Mouse (Mus musculus) 3134 (cell line): ENCODE results near the gene Tfip11.

Experiments
- DNase-seq: peaks from one replicate; pipeline ENCODE4 v3.0.0-alpha.2; 2011; ENCODE audit warnings: low spot score; ENCODE audit not compliant: insufficient read length; ENCODE audit errors: extremely low read depth

The Tfip11 gene

DNA sequence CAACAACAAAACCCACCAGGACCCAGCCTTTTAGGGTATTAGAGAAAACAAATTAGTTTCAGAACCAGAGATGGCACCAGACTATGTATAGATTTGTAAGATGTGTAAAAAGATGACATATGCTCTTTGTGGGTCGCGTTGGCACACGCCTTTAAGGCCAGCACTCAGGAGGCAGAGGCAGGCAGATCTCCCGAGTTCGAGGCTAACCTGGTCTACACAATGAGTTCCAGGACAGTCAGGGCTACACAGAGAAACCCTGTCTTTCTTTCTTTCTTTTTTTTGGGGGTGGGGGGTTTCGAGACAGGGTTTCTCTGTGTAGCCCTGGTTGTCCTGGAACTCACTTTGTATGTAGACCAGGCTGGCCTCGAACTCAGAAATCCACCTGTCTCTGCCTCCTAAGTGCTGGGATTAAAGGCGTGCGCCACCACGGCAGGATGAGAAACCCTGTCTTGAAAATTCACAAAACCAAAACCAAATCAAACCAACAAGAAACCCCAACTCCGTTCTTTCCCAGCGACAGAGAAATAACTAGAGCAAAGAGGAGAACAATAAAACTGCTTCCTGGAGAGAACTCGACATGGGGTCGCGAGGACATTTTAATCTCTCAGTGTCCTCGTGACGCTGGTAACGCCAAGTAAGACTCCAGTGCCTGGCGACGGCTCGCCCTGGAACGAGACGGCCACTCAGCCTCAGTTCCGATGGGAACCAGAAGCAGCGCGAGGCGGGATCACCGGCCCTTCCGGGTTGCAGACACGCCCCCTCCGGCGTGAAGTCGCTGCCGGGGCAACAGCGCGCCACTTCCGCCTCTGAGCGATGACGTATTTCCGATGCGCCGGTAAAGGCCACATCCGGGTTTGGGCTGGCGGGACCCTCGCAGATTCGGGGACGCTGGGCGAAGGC is at the start of gene Tfip11:
Gene Tfip11 (plus strand): TSS at position 813 of the 900 bp plus-strand sequence.
- peak; percentile 92 for DNase-seq

DNA sequence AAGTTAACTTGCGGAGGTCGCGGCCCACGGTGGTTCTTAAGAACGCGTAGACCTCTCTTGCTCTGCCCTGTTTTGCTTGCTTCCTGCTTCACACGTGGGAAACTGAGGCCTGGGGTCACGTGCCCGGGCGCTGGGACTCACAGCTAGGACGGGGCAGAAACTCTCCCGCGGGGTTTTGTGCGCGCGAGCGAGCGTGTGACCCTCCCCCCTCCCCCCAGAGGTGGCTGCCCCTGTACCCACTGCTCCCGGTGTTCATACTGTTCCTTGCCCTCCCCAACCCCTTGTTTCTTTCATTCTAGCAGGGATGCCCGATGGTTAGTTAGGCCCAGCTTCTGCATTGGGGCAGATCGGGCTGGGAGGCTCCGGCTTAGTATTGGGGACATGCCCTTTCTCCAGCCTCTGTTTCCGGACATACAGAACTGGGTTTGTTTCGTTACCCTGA is 49.2 kb upstream of the Tfip11 start:
- DNase-seq = no peak

DNA sequence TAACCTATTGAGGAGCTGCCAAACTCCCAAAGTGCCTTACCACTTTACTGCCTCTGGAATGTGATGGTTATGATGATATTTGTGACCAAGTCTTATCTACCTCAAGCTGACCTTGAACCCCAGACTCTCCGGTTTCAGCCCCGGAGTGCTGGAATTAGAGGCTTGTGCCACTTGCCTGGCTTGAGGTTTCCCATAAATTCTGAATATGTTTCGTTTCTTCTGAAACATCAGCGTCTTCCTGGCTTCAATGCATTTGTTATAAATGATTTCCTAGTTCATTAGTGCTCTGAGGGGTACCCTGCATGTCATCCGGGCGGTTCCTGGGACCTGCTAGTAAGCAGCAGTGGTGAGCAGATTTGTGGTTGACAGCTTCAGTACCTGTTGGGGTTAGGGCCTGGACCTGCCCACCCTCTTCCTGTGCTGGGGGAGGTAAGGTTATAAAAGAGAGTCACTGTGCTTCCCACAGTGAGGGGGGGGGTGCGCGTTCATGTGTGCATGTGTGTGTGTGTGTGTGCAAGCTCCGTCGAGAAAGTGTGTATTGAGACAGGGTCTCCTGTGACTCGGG is 48.2 kb upstream of the Tfip11 start:
- DNase-seq = no peak

DNA sequence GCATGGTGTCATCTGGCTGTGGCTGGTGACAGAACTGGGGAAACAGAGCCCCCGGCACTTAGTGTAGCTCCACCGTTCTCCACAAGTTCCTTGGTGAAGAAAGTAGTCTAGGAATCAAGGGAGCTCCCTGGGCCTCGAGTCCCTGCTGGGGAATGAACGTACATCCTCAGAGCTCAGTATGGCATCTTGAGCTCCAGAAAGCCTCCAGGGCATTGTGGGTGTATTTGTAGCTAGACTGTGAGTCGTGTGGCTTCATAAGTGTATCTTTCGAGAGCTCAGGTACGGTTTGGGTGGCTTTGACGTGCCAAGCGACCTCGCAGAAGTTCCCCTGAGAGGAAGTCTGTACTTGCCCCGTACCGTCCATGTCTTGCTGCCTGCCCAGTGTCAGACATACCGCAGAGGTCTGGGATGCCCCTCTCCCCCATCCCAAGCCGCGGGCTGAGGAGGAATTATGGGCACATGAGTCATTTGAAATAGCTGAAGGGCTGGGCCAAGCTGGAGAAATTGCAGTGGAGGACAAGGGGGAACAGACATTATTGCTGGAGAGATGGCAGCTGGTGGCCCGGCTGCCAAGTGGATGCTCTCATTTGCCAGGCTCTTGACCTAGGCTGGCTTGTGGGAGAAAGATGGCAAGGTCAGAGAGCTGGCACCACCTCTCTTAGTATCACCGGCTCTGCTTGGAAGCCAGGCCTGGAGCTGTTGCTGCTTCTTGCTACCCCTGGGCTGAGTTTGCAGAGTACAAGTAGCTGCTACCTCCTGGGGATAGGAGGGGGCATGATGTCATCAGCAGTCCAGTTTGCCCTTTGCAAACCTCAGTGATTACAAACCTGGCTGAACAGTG is 46.8 kb upstream of the Tfip11 start:
- peak; percentile 81 for DNase-seq

DNA sequence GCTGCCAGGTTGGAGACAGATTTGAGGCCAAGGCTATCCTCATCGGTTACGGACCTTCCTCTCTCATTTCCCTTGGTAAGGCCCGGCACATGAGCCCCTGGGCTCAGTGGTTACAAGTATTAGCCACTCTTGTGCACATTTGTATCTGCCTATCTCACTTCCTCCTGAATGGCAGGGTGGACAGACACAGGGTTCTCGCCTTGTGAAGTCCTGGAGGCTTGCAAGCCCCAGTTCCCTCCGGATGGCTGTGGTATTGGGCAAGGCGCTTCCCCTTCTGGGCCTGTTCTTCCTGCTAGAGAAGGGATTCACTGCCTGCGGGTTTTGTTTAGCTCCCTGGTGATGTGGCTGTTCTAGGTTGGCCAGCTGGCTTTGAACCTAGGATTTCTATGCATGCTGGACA is 46.0 kb upstream of the Tfip11 start:
- DNase-seq = no peak

DNA sequence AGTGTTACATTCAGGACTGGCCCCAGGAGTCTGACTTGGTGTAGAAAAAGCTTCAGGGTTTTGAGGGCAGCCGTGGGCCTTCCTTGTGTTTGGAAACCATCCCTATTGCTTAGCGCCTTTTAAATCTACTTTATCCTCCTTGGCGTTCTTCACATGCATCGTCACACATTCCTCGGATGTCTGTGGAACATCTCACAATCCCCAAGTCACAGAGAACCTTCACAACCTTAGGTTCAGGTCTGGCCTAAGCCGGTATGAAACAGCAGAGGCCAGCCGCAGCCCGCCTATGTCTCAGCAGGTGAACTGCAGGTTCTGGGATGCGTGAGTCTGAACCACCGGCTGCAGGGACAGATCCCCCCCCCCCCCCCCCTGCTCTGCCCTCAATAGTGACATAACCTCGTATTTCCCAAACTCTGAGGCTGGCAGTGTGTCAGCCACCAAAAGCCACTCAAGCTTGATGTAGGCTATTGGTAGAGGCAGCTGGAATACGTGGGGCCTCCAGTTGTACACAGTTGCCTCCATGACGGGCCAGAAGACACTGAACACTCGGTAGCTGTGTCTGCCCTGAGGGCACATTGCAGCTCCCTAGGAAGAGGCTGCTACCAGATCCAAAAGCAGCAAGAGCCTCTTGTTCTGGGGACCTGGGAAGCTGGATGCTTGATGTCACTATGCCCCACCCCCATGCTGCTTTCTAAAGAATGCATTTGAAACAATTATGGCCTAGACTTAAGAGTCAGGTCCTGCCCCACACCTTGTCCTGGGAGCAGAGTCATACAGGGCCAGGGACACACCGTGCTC is 45.1 kb upstream of the Tfip11 start:
- peak; percentile 75 for DNase-seq

DNA sequence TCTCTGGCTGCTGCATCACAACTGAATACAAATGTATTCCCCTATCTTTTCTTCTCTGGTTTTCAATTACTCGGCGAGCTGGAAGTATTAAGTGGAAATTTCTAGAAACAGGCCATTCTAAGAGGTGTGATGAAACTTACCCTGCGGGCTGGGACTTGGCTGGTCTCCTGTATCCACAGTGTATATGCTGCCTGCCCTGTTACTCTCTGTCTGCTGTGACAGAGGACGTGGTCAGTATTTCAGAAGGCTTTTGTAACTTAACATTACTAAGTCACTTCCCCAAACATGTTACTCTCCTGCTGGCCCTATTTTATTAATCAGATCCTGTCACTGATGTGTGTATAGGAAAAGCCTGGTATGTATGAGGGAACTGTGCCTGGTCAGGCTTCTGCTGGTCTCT is 44.5 kb upstream of the Tfip11 start:
- DNase-seq = no peak

DNA sequence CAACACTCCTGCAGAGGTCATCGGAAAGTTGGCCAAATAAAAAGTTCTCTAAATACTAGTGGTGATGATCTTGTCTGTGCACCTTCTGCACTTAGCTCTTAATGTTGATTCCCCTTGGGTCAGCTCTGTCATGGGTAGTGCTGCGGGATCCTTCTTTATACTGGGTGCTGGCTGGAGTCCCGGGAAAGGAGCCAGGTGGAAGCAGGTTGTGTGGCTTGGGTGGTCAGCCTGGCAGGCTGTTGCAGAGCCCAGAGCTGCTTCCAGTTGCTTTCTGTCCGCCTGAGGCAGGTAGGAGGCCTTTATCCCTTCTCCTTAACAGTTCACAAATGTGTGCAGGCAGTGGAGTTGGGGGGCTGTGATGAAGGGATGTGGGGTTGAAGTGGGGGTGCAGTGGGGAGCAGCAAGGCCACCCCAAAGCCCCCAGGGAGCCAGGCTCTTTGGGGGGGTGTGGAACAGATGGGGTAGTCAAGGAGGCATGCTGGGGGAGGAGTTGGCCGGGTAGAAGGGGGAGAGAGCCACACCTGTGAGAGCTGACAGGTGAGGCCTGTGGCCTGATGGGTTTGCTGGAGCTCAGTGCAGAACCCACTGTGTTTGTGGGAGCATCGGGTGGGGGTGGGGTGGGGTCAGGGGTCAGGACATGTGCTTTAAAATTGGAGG is 43.9 kb upstream of the Tfip11 start:
- DNase-seq = peak; percentile 48

DNA sequence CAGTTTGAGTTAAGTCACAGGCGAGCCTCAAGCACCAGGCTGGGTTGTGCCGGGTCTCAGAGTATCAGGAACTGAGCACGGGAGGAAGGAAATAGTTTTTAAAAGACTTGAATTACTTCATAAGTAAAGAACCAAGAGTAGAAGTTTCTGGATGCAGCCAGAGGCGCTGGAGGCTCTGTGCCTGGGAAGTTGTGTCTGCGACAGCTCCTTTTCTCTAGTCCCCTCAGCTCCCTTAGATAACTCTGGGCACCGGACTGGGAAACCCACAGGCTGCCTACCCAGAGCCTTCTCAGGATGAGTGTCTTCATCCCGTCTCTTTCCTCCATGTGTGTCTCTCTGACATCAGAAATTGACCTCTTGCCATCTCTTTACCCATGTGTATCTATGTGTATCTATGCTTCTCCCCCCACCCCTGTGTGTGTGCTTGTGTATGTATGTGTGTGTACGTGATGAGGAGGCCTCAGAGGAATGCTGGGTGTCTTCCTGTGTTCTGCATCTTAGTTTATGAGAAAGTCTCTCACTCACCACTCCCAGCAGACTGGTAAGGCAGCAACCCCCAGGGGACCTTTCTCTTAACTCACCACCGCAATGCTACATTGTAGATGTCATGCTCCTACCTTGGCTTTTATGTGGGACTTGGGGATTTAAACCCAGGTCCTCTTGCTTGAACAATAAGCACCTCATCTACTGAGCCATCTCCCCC is 43.2 kb upstream of the Tfip11 start:
- DNase-seq = no peak

DNA sequence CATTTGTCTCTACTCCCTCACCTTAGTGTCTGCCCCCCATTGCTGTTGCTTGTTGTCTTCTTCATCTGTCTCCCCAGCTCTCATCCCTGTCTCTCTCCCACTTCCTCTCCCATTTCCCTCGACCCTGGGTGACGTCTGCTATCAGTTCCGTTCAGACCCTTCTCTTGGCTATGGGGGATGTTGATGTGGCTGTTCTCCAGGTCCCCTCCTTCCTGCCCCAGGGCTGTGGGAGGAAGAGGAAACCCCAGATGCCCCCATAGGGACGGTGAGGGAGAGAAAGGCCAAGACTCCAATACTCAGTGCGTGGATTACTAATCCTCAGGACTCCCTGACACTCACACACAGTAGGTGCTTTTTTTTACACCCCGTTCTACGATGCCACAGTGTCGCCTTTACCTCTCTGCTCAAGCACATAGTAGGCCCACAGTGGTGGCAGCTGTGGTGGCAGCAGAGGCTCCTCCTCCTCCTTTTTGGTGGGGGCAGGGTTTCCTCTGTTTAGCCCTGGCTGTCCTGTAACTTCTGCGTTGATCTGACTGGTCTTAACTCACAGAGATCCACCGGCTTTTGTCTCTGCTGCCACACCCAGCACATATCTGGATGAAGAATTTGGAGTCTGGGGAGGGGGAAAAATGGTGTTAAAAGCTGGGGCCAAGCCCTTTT is 42.5 kb upstream of the Tfip11 start:
- DNase-seq = no peak

DNA sequence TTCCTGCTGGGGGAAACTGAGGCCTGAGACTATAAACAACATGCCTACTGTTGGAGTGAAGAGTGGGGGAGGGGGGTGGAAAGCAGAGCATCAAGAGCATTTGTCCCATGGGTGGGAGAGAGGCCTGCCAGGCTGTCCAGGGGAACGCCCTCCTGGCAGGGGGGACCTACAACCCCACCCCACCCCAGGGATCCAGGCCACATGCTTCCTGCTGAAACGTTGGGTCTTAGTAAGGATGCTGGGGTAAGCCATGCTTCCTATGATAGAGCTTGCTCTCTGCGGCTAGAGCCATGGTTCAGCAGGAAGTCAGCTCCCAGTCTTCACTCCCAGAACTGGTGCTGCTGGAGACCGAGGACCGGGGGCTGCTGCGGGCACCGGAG is 42.0 kb upstream of the Tfip11 start:
- DNase-seq = no peak

DNA sequence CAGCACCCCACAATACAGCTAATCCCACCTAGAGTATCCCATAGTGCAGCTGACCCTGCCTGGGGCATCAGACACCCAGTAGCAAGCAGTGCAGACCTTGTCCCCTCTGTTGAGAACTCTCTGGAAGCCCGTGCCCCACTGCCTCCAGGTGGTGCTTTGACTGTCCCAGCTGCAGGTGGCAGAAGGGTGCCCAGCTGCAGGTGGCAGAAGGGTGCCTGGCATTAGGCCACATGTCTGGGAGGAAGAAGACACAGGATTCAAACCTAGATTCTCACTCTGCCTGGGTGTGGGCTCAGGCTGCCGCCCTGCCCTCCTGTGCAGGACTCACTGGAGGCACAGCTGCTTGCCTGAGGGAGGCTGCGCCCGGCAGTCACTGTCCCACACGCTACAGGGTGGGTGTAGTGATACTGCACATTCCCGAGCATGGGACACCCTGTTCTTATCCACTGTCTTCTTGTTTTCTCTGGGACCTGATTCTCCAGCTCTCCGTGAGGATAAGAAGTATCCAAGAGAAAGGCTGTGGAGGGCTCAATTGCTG is 40.5 kb upstream of the Tfip11 start:
- no peak for DNase-seq

DNA sequence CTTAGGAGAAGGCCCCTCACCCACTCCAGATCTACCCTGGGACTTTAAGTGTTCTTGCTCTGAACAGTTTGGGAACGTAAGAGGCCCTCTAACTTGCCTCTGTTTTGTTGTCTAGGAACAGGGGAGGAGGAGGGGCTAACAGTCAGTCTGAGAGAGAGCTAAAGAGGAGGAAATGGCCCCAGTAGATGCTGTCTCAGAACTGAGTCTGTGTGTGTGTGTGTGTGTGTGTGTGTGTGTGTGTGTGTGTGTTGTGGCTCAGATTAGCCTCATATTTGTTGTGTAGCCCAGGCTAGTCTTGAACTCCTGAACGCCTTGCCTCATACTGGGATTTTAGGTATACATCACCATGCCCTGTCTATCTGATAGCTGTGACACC is 39.6 kb upstream of the Tfip11 start:
- no peak for DNase-seq

DNA sequence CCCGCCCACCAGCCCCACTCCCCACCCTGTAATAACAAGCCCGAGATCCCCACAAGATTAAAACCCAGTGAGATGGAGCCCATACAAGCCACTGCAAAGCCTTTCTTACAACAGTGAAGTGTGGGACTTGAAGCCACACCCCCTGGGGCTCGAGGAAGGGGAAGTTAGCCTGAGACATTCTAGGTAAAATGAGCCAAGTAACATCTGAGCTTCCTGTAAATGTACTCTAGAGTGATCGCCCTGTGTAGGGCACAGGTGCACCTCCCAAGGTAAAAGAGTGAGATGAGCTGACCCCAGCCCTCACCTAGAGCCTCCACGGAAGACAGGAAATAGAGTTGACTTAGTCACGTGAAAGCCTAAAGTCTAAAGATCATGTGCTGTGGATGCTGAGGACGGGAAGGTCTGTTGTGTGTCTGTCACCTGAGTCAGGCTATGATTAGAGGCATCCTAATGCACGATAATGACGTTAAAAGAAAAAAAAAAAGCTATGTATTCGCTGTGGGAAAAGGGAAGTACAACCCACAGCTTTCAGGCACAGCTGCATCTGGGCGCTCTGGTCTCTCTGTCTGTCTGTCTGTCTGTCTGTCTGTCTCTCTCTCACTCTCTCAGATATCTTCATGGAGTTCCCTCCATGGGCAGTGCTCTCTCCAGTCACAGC is 39.0 kb upstream of the Tfip11 start:
- no peak for DNase-seq

DNA sequence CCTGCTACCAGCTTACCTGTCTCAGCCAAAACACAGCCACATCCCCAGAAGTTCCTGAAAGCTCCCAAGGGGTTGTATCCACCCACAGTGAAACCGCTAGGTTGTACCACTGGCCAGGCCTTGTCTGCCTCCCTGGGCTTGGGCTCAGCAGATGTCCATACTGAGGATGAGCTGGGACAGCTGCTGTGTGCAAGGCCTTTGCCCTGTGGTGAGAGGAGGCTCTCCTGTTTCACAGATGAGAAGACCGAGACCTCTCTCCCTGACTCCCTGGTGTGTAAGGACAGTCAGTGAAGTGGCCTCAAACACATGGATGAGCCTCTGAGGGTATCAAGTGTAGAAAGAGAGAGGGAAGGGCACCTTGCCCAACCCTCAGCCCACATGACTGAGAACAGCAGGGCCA is 38.5 kb upstream of the Tfip11 start:
- DNase-seq = no peak

DNA sequence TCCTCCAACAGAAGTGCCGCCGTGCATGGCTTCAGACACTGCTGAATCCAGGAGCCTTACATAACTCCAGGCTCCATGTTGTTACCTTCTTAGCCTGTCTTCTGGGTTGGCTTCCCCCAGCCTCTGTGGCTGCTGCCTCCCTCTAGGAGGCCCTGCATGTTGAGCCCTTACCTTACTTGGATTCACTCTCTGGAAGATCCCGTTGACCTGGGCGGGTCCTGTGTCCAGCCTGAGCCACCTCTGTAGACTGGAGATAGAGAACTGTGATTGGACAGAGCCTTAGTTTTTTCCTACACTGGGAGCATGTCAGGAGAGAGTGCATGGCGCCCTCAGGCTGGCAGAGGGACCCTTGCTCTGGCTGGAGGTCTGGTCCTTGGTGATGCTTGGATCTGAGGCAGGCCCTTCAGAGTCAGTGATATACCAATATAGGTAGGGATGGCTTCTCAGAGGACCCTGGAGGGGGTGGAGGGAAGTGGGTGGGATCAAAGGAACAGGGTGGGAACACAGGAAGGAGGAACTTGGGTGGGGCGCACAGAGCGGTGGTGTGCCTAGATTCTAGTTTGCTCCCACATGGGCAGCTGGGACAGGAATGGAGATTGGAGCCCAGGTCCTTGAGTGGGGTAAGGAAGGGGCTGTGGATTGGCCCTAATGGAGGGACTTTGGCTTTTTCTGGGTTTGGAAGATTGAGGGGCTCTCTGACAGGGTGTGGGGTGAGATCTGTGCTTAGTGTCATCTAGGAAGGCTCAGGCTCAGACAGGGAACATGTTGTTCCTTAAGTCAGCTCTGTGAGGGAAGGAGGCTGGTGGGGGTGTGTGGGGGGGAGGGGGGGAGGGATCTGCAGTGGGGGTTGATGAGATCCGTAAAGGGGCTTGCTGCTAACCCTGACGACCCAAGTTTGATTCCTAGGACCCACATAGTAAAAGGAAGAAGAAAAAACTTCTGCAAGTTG is 37.7 kb upstream of the Tfip11 start:
- DNase-seq = no peak

DNA sequence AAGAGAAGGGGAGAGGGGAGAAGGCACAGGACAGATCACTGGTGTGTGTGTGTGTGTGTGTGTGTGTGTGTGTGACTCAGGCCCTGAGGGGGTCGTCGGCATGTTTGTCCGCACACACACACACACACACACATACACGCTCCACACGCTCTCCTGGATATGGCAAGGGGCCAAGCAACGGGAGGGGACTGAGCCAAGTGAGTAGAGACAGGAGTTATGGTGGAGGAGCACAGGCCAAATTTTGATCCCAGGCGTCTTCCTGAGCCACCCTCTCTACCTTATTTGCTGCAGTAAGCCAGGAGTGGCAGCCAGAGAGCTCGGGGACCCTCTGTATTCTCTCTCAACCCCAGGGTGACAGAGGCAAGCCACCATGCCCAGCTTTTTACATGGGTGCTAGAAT is 36.9 kb upstream of the Tfip11 start:
- DNase-seq = no peak
